Mouse (Mus musculus) ES-E14 (cell line): ENCODE measurements around the gene Vav3. TPM values are rescaled to one million over a fixed set of nuclear protein-coding genes. Genes with fewer than 3 reads are reported as not detected.

Experiments
- DNase-seq: peaks from one replicate; pipeline ENCODE4 v3.0.0-alpha.2; 2013; ENCODE audit warnings: low read depth, low spot score
- H3K27ac ChIP-seq: 2 replicates; pipeline ENCODE4 v1.5.1; 2012; ENCODE audit warnings: low read depth, mild to moderate bottlenecking, low read length, moderate library complexity, mixed read lengths; ENCODE audit not compliant: poor library complexity, insufficient read depth, severe bottlenecking
- H3K36me3 ChIP-seq: 2 replicates; pipeline ENCODE4 v1.6.1; 2012; ENCODE audit warnings: mild to moderate bottlenecking, low read length, moderate library complexity, mixed read lengths; ENCODE audit not compliant: control insufficient read depth, poor library complexity, insufficient read depth, severe bottlenecking
- H3K4me1 ChIP-seq, 2 experiments: fragments of 150-350 bp in 1 of 2; sonication (generic) in 1 of 2; 2 replicates each; pipeline ENCODE4 v1.6.1; 2012; ENCODE audit warnings: low read length in 2 of 2, mild to moderate bottlenecking in 1 of 2, mixed read lengths in 1 of 2; ENCODE audit not compliant: control insufficient read depth in 2 of 2, insufficient read depth in 2 of 2, poor library complexity in 1 of 2
- H3K4me3 ChIP-seq, 2 experiments: fragments of 150-350 bp in 1 of 2; sonication (generic) in 1 of 2; 2 replicates each; pipeline ENCODE4 v1.5.1; 2012; ENCODE audit warnings: low read length in 2 of 2, low read depth in 1 of 2, mild to moderate bottlenecking in 1 of 2, mixed read lengths in 1 of 2; ENCODE audit not compliant: insufficient read depth in 1 of 2, poor library complexity in 1 of 2, severe bottlenecking in 1 of 2
- H3K9ac ChIP-seq: 2 replicates; pipeline ENCODE4 v1.6.1; 2012; ENCODE audit warnings: low read depth, mild to moderate bottlenecking, low read length, mixed read lengths; ENCODE audit not compliant: poor library complexity, insufficient read depth, severe bottlenecking
- H3K9me3 ChIP-seq: fragments of 150-350 bp; sonication (generic); 2 replicates; pipeline ENCODE4 v1.6.1; 2012; ENCODE audit warnings: low read depth, mild to moderate bottlenecking, low read length; ENCODE audit not compliant: control insufficient read depth, insufficient read depth
- CHD2 ChIP-seq: IDR thresholded peaks from 2 replicates; pipeline ENCODE4 v1.6.1; 2014; ENCODE audit warnings: mild to moderate bottlenecking, low read depth, low read length, inconsistent platforms
- HCFC1 ChIP-seq: IDR thresholded peaks from 2 replicates; pipeline ENCODE4 v1.6.1; 2012; ENCODE audit warnings: low read length, inconsistent platforms, borderline replicate concordance; ENCODE audit not compliant: insufficient read depth
- MAFK ChIP-seq: IDR thresholded peaks from 2 replicates; pipeline ENCODE4 v1.6.1; 2014; ENCODE audit warnings: mild to moderate bottlenecking, low read depth, low read length, inconsistent platforms; ENCODE audit not compliant: insufficient read depth
- ZC3H11A ChIP-seq: IDR thresholded peaks from 2 replicates; pipeline ENCODE4 v1.6.1; 2012; ENCODE audit warnings: low read depth, mild to moderate bottlenecking, inconsistent platforms, low read length, borderline replicate concordance
- ZNF384 ChIP-seq: IDR thresholded peaks from 2 replicates; pipeline ENCODE4 v1.6.1; 2012; ENCODE audit warnings: low read depth, low read length, inconsistent platforms
- in situ Hi-C, 2 experiments: fragments of 600-800 bp; cut with MboI; formaldehyde crosslinking; loops; one replicate each; pipeline ENCODE4 v1.15.1; 2025; ENCODE audit warnings: low sequenced_read_pairs in 2 of 2, inconsistent platforms in 1 of 2; ENCODE audit not compliant: unreplicated experiment in 2 of 2
- total RNA-seq: library from RNA; depleted of rRNA; stranded (reverse); fragments of 300-350 nt; gene quantifications from 2 replicates; pipeline ENCODE4 v1.2.3, GENCODE M21; 2012

The Vav3 gene
- total RNA-seq, 1 experiment = 1.6 TPM

DNA sequence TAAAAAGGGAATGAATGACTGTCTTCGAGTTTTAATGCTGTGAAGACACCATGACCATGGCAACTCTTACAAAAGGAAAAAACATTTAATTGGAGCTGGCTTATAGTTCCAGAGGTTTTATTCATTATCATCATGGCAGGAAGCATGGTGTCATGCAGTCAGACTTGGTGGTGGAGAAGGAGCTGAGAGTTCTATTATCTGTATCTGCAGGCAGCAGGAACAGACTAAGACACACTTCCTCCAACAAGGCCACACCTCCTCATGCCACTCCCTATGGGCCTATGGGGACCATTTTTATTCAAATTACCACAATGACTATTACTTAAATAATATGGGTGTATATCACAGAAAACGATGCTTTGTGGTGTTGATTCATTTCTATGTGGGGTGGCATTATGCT is 307.8 kb downstream of the Vav3 start:
- no peak overlapping the region for H3K27ac ChIP-seq
- no peak overlapping the region for H3K9ac ChIP-seq
- TF ChIP-seq ZNF384 (no peak), ZC3H11A (no peak), MAFK (no peak), CHD2 (no peak), HCFC1 (no peak)
- no peaks in the 10 kb centered on the region for H3K4me1 ChIP-seq
- H3K4me3 ChIP-seq = no peak overlapping the region
- in situ Hi-C loops = no loop called here
- no peak for DNase-seq
- no peaks in the 10 kb centered on the region for H3K36me3 ChIP-seq
- no peaks in the 10 kb centered on the region for H3K9me3 ChIP-seq

DNA sequence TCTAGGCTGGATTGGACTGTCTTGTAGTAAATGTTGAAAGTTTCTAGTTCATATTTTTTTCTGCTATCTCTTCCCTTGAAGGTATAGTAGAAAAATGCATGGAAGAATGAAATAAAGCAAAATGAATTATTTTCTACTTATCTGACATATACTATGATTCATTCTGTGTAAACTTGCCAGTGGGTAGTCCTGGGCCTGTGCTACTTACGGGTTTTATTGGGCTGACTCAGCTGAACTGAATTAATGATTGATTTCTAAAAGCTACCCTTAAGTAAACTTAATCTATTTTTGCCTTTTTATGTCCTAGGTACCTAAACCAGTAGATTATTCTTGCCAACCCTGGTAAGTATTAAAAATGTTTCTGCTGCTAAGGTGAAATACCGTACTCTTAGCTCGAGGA is 311.0 kb downstream of the Vav3 start:
- Histone ChIP-seq H3K36me3 (no peaks in the 10 kb centered on the region), H3K4me1 (no peaks in the 10 kb centered on the region), H3K9ac (no peak overlapping the region), H3K9me3 (no peaks in the 10 kb centered on the region), H3K4me3 (no peak overlapping the region), H3K27ac (no peak overlapping the region)
- in situ Hi-C loops = no loop called here
- DNase-seq = no peak
- TF ChIP-seq ZC3H11A (no peak), CHD2 (no peak)

DNA sequence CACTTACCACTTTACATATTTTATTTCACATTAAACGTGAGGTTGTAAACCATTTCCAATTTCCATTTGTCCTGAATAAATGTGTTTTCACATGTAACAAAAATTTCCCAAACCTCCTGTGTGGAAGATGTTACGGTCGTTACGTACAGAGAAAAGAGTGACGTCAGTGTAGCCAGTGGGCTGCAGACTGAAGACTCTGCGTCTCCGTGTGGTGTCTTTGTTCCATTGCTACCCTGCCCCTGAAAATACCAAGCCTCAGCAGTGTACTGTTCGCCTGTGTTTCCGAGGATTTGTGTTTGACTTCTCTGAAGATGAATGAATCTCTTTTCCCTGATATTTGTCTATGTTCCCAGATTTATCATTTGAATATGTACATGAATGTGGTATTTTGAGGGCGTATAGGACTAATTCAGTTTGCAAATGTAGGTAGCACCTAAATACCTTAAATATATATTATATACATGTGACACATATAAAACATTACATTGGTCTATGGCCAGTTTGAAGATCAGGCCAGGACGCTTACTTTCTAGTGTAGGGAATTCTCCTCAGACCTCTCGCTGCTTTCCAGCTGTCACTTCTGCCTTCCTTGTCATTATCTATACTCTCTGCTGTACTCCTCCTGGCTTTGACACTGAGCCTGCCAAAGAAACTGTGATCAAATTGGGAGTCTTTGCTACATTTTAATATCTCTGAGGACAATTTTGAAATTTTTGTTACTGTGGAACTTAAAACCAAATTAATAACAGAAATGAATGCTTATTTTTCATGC is 312.6 kb downstream of the Vav3 start:
- Histone ChIP-seq H3K9me3 (no peaks in the 10 kb centered on the region), H3K4me3 (no peak overlapping the region), H3K36me3 (no peaks in the 10 kb centered on the region), H3K27ac (no peak overlapping the region), H3K4me1 (no peaks in the 10 kb centered on the region), H3K9ac (no peak overlapping the region)
- TF ChIP-seq ZNF384 (no peak), CHD2 (no peak), MAFK (no peak), HCFC1 (no peak), ZC3H11A (no peak)
- DNase-seq = no peak
- in situ Hi-C loops = no loop called here

DNA sequence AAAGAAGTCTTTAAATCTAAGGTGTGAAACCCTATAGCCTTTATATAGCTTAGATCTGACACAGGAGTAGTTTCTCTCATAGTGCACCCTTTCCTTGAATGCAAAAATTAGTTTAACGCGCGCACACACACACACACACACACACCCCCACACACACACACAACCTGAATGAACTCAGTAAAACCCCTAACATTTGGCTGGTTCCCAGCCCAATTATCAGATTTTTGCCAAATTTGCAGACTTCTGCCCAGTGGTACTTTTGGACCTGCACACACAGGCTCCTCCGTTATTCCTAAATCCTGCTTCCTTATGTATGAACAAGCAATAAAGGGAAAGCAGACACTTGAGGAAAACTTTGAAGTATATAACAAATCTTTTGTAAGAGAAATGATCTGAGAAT is 313.9 kb downstream of the Vav3 start:
- Histone ChIP-seq H3K36me3 (no peaks in the 10 kb centered on the region), H3K9me3 (no peaks in the 10 kb centered on the region)

DNA sequence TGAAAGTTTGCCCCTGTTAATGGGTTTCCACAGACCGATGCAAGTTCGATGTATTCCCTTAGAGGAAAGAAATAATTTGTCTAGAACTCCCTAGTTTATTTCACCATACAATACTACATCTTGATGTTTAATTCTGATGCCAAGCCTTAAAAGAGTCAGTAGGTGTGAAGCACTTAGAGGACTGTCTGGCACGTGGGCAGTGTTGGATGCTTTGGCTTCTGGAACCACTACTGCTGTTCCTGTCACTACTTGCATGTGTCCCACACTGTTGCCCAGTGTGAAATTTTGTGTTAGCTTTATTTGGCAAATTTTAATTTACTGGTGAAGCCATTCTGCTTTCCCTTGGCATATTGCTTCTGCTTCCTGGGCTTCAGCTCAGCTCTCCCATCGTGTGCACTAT is 331.3 kb downstream of the Vav3 start:
- Histone ChIP-seq H3K36me3 (no peaks in the 10 kb centered on the region), H3K27ac (no peak overlapping the region), H3K4me3 (no peak overlapping the region), H3K9me3 (no peaks in the 10 kb centered on the region), H3K9ac (no peak overlapping the region), H3K4me1 (no peaks in the 10 kb centered on the region)
- DNase-seq = no peak
- no peak for TF ChIP-seq ZC3H11A
- TF ChIP-seq HCFC1 = no peak
- TF ChIP-seq ZNF384 = no peak
- no peak for TF ChIP-seq MAFK
- no peak for TF ChIP-seq CHD2
- in situ Hi-C loops = no loop called here

More for the DNA sequence above, 313.9 kb downstream of the Vav3 start:
- Histone ChIP-seq H3K4me3 (no peak overlapping the region), H3K27ac (no peak overlapping the region), H3K4me1 (no peaks in the 10 kb centered on the region), H3K9ac (no peak overlapping the region)
- TF ChIP-seq ZC3H11A (no peak), ZNF384 (no peak), HCFC1 (no peak), MAFK (no peak), CHD2 (no peak)
- no peak for DNase-seq
- in situ Hi-C loops = no loop called here
